Mouse (Mus musculus) monocyte, adult 5-6 weeks (primary cell): ENCODE data around the gene Il1f9. TPM values are rescaled to one million over a fixed set of nuclear protein-coding genes. Genes with fewer than 3 reads are reported as not detected.
"Not testable (repeated sequence)": the region's sequence is repeated elsewhere in the genome, so short reads cannot be mapped to it uniquely, and the experiment has no call there.

Experiments used
- ATAC-seq: fragments of 153-309, 156-312 bp; replicated peaks from 2 replicates; pipeline ENCODE4 v1.8.0; 2017; ENCODE audit warnings: mild to moderate bottlenecking; ENCODE audit not compliant: low TSS enrichment, insufficient number of reproducible peaks, severe bottlenecking, poor library complexity, low FRiP score
- total RNA-seq: library from RNA; stranded (forward); fragments of 200-1000, 200-491, 200-594 nt; gene quantifications from 3 replicates; pipeline ENCODE4 v1.2.3, GENCODE M21; 2017

The Il1f9 gene
- not detected in 3 replicates for total RNA-seq

DNA sequence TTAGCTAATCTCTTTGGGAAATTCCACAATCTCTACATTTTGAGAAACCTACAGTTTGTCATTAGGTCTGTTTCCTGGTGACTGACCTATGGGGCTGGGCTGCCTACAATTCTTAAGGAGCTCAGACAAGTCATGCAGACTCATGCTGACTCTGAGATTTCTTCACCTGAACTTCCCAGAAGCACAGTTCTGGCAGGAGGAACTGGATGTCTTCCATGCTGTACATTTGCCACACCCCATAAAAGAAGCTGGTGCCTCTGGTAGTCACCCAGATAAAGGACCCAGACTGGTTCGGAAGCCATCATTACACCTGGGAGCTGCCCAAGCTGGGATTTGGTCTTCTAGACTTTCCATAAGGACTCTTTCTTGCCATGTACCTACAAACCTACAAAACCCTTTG lies at the start of gene Il1f9:
Gene Il1f9 (plus strand): TSS at position 301 of the 400 bp plus-strand sequence.
- no peak for ATAC-seq

DNA sequence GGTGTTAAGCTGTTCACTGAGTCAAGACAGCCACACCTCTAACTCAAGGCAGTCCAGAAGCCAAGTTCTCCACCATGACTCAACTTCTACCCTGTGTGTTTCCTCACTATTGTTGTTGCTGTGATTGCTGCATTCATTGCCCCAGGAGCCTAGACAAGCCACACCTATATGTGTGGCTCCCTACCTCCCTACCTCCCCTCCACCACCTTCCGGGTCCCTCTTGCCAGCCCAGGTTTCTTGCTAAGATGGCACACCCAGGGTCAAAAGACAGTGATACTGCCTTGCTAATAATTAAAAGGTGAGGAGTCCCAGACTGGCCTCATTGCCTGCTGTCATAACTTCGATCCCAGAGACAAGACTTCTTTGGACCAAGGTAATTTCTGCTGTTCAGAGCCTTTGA lies 33.4 kb upstream of the Il1f9 start, which contains the start of gene Il1f8:
Gene Il1f8 (plus strand): TSS at position 301 of the 400 bp plus-strand sequence.
- ATAC-seq, result no peak

DNA sequence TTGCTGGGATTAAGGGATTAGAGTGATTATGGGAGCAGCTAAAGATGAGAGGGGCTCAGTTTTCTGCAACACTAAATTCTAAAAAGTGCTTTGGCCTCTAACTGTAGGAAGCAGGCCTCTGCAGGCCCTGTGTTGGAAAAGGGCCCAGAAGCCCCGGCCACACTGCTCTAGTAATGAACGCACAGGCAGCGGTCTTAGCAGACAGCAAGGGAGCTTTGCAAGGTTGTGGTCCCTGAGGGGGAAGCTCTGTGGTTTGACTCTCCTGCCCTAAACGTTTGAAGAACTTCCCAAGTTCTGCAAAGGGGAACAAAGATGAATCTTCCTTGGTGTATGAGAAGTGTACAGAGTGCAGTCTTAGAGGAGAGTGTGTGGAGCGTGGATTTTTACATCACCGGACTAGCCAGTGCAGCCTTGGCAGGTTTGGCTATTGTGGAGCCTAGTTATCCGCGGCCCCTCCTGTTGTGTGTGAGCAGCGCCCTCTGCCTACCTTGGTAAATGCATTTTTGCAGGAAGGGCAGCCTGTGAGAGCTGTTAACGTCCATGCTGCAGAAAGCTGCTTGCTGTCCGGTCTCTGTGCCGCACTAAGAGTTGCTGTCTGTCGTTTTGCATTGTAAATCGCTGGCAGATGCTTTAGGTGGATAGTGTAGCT lies 4.5 kb upstream of the Il1f9 start:
- ATAC-seq, result not testable (repeated sequence)

DNA sequence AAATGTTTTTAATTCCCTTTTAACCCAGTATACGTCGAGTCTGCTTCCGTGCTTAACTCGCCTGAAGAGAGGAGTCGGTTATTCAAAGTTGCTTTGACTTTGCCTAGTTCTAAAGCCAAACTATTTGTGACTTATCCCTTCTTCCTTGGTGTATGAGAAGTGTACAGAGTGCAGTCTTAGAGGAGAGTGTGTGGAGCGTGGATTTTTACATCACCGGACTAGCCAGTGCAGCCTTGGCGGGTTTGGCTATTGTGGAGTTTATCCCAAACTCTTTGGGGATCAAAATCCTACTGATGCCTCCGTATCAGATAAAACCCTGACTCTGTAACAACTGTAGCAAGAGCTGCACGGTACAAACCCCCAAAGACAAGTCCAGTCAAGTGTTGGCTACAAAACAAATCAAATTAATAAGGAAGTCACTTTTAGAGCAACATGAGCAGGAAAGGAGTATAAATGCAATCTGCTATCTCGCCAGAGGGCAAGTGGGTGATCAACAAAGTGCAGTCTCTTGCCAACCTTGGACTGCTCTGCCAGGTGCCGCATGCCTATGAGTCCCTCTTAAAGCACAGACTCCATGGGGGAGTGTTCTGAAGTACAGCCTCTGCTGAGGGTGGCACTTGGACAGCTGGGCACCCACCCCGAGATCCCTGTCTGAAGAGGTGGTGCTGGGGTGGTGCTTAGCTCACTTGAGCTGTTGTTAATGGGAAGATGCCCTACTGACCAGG lies 3.7 kb upstream of the Il1f9 start:
- not testable (repeated sequence) for ATAC-seq

DNA sequence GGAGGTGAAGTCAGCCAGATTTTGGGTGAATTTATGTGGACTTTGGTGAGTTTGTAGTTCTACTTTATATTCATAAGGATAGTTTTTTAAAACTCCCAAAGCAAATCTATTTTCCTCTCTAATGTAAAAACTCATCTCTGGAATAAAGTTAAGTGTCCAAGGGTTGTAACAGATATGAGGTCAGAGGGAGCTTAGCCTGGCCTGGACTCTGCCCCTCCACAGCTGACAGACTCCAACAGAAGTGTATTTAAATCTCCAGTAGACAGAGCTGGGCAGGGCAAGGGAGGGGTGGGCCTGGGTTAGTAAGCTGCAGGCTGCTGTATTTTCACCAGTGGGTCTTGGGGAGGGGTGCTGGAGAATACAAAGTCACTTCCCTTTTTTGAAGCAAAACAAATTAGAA lies 2.2 kb upstream of the Il1f9 start:
- ATAC-seq, result not testable (repeated sequence)

DNA sequence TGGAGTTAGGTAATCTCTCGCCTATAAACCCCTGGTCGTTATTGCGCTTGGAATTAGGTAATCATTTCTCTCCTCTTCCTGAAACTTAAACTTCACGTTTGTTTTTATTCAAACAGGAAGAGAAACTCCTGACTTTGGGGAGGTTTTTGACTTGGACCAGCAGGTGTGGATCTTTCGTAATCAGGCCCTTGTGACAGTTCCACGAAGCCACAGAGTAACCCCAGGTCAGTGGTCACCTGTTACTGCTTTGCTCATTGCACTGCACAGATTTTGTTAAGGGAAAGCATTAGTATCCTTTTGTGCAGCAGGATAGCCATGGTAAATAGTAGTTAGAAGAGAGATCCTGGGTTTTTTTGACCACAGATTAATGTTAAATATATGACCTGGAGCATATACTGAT lies 1.3 kb downstream of the Il1f9 start:
- ATAC-seq, result no peak

DNA sequence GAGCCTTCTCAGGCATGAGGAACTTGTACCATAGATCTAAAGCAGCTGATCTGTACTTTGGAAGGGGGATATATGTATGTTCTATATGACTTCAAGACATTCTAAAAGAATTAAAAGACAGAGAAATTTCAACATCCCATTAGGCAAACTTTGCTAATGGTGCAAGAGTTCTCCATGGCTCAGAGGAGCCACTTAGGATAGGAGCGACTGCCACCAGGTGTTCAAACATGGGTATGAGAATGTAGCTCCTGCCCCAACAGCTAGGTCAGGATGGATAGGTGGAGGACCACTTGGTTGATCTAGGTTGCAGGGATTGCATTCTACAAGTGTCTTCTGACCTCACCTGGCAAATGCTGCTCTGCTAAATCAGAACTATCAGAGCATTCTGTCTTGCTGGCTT lies 1.9 kb downstream of the Il1f9 start:
- ATAC-seq, result no peak

DNA sequence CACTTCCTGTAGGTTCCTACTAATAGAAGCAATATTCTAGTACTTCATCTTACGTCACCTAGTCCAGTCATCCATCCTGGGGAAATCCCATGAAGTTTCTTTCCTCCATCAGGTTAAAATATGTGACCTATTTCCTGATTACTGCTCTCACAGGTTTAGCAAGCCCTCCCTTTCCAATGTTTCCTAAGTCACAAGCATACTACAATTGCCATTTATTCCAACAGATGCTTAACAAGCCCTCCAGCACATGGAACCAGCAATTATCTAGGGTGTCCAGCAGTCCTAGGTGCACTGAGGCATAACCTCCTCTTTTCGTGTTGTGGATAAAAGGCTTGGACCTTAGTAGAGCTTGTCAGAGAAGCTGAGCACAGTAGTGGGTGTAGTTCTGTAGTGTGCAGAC lies 28.8 kb downstream of the Il1f9 start, which contains the start of gene Il1f6:
Gene Il1f6 (plus strand): TSS at position 301 of the 400 bp plus-strand sequence.
- ATAC-seq, result no peak

DNA sequence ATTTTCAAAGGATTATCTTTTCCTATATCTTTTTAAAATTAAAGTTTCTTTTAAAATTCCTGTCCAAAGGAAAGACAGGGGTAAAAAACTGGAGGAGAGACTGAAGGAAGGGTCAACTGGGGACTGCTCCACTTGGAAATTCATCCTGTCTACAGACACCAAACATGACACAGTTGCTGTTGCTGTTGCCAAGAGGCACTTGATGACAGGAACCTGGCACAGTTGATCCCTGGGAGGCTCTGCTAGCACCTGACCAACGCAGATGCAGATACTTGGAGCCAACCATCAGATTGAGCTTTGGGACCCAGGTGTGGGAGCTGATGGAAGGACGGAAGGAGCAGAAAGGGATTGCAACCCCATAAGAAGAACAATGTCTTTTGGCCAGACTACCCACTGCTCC lies 40.9 kb downstream of the Il1f9 start:
- ATAC-seq, result no peak

Other genes with a start within 250 kb of the Il1f9 start
- 16.4 to 33.7 TPM (median 26.7 TPM) in 3 replicates for gene Hnmt, start 137.1 kb upstream of the Il1f9 start, total RNA-seq
- not detected in 3 replicates for gene Tbpl2, start 89.9 kb upstream of the Il1f9 start, total RNA-seq
- gene Il1f8, start 33.3 kb upstream of the Il1f9 start, total RNA-seq, result not detected in 3 replicates
- gene Il1f6, start 28.9 kb downstream of the Il1f9 start, total RNA-seq, result not detected in 3 replicates
- gene Il1f5, start 90.5 kb downstream of the Il1f9 start, total RNA-seq, result not detected in 3 replicates
- gene Il1f10, start 104.7 kb downstream of the Il1f9 start, total RNA-seq, result not detected in 3 replicates
- gene Il1rn, start 150.4 kb downstream of the Il1f9 start, total RNA-seq, result 5.8 to 12.4 TPM (median 8.9 TPM) in 3 replicates
- 70.8 to 164 TPM (median 139 TPM) in 3 replicates for gene Psd4, start 181.1 kb downstream of the Il1f9 start, total RNA-seq